Comparison of ENCODE assay signal across 8 mouse cellular contexts in genomic region chr5:28293990-28294389, GRCm38 (mm10). TPM values are rescaled to one million over a fixed set of nuclear protein-coding genes. Genes with fewer than 3 reads are reported as not detected.
A peak's percentile ranks its signal among the peaks of the same experiment; 100 is the strongest.
DNase-seq lines count a peak whose midpoint lies in the region; ATAC-seq lines count a peak whose summit lies in the region.

No protein-coding gene starts in this region.

- no peaks in the 10 kb centered on the region for H3K4me1 ChIP-seq in midbrain, embryonic 11.5 days (ENCODE audit: control insufficient read depth, insufficient read depth, low read length)
- H3K4me1 ChIP-seq in midbrain, embryonic 13.5 days (replicated peaks) = no peaks in the 10 kb centered on the region
- H3K4me1 ChIP-seq in liver, embryonic 11.5 days (replicated peaks; ENCODE audit: control insufficient read depth, insufficient read depth, low read length) = no peaks in the 10 kb centered on the region

- no peak overlapping the region for H3K27ac ChIP-seq in midbrain, embryonic 11.5 days (ENCODE audit: low read depth, low read length)
- no peak overlapping the region for H3K27ac ChIP-seq in midbrain, embryonic 13.5 days
- H3K27ac ChIP-seq in liver, embryonic 11.5 days (ENCODE audit: low read depth, low read length) = no peak overlapping the region

- no peaks in the 10 kb centered on the region for H3K9me3 ChIP-seq in midbrain, embryonic 11.5 days (ENCODE audit: control insufficient read depth, low read length)
- no peaks in the 10 kb centered on the region for H3K9me3 ChIP-seq in midbrain, embryonic 13.5 days
- no peaks in the 10 kb centered on the region for H3K9me3 ChIP-seq in liver, embryonic 11.5 days (ENCODE audit: control insufficient read depth, low read length)

- H3K4me2 ChIP-seq in midbrain, embryonic 11.5 days = no peak overlapping the region
- no peak overlapping the region for H3K4me2 ChIP-seq in midbrain, embryonic 13.5 days (replicated peaks)
- H3K4me2 ChIP-seq in liver, embryonic 11.5 days = no peak overlapping the region

- no peaks in the 10 kb centered on the region for H3K36me3 ChIP-seq in midbrain, embryonic 11.5 days (ENCODE audit: control insufficient read depth, insufficient read depth, low read length)
- H3K36me3 ChIP-seq in midbrain, embryonic 13.5 days = no peaks in the 10 kb centered on the region
- H3K36me3 ChIP-seq in liver, embryonic 11.5 days (ENCODE audit: control insufficient read depth, insufficient read depth, low read length) = no peaks in the 10 kb centered on the region

- WGBS in midbrain, embryonic 11.5 days = 9% methylated on average over 6 of the region's 6 CpGs
- WGBS in midbrain, embryonic 13.5 days = 9% methylated on average over 6 of the region's 6 CpGs
- 4% methylated on average over 6 of the region's 6 CpGs for WGBS in liver, embryonic 11.5 days

- no peak overlapping the region for H3K4me3 ChIP-seq in midbrain, embryonic 11.5 days (ENCODE audit: low read depth, low read length)
- no peak overlapping the region for H3K4me3 ChIP-seq in midbrain, embryonic 13.5 days (replicated peaks)
- H3K4me3 ChIP-seq in liver, embryonic 11.5 days (ENCODE audit: low read depth, low read length) = no peak overlapping the region

- DNase-seq in midbrain, embryonic 11.5 days (ENCODE audit: low spot score, missing footprints) = peak; percentile 99
- DNase-seq in cerebellum, adult 11-12 months = peak; percentile 82
- peak; percentile 32 to 94 for DNase-seq in frontal cortex, adult 2 months (ENCODE audit: extremely low spot score in 1 of 2, low spot score in 1 of 2)
- peak; percentile 84 for DNase-seq in kidney, adult 9 months
- DNase-seq in liver, embryonic 11.5 days (ENCODE audit: low spot score) = peak; percentile 71
- peak; percentile 80 for DNase-seq in ovary, postnatal 36 days (ENCODE audit: low spot score)
- DNase-seq in thymus, postnatal 25 days = peak; percentile 82

- no peak overlapping the region for H3K9ac ChIP-seq in midbrain, embryonic 11.5 days (ENCODE audit: low read length)
- no peak overlapping the region for H3K9ac ChIP-seq in midbrain, embryonic 13.5 days (replicated peaks)
- no peak overlapping the region for H3K9ac ChIP-seq in liver, embryonic 11.5 days (ENCODE audit: low read depth, low read length)

- H3K27me3 ChIP-seq in midbrain, embryonic 11.5 days (ENCODE audit: control insufficient read depth, insufficient read depth, low read length) = no peaks in the 10 kb centered on the region
- 0 out of 2 replicates have a peak, but pooled peaks cover 2% of the 10 kb centered on the region for H3K27me3 ChIP-seq in midbrain, embryonic 13.5 days
- no peaks in the 10 kb centered on the region for H3K27me3 ChIP-seq in liver, embryonic 11.5 days (replicated peaks; ENCODE audit: control insufficient read depth, insufficient read depth, low read length)

- no peak for ATAC-seq in midbrain, embryonic 11.5 days (ENCODE audit: low FRiP score)
- ATAC-seq in midbrain, embryonic 13.5 days = no peak
- ATAC-seq in liver, embryonic 11.5 days (replicated peaks; ENCODE audit: low FRiP score) = no peak

RNA-seq across cellular contexts. Expression of gene Rbm33, which starts 22.9 kb away (rescaled TPM):
- polyA plus RNA-seq in midbrain, embryonic 11.5 days (2014; fragmentation: Nextera tagmentation; extraction: Ambion mirVana) = 21.3 and 22.8 TPM in 2 replicates
- 21.0 and 24.3 TPM in 2 replicates for polyA plus RNA-seq in midbrain, embryonic 13.5 days (2015; fragmentation: Nextera tagmentation; extraction: Ambion mirVana)
- 49.1 and 52.6 TPM in 2 replicates for polyA plus RNA-seq in frontal cortex, adult 2 months (2012; rRNA removed)
- polyA plus RNA-seq in liver, embryonic 11.5 days (2014; fragmentation: Nextera tagmentation; extraction: Ambion mirVana) = 11.1 and 12.7 TPM in 2 replicates

RNA-seq across cellular contexts. Expression of gene Cnpy1, which starts 48.4 kb away (rescaled TPM):
- polyA plus RNA-seq in midbrain, embryonic 11.5 days (2014; fragmentation: Nextera tagmentation; extraction: Ambion mirVana) = 130 and 131 TPM in 2 replicates
- polyA plus RNA-seq in midbrain, embryonic 13.5 days (2015; fragmentation: Nextera tagmentation; extraction: Ambion mirVana) = 85.5 and 90.2 TPM in 2 replicates
- polyA plus RNA-seq in frontal cortex, adult 2 months (2012; rRNA removed) = 0.40 and 0.48 TPM in 2 replicates
- 0.13 and 0.16 TPM in 2 replicates for polyA plus RNA-seq in liver, embryonic 11.5 days (2014; fragmentation: Nextera tagmentation; extraction: Ambion mirVana)

Comparison
In these comparisons a context has a peak if more than half of its experiments do, and no peak if none do; other contexts are left out.
1. RNA of gene Cnpy1, which starts 48.4 kb away (polyA plus RNA-seq): 130 to 131 TPM in midbrain, embryonic 11.5 days and 85.5 to 90.2 TPM in midbrain, embryonic 13.5 days; 0.40 to 0.48 TPM in frontal cortex, adult 2 months and 0.13 to 0.16 TPM in liver, embryonic 11.5 days; every median in the first group is over 10 times any median in the second.
2. Peak in every context shown above with its lines, with median percentiles within 50 percentile points of each other: DNase-seq.